Mouse (Mus musculus) brain, embryonic 14.5 days (tissue): ENCODE results near the gene Trim14.

Experiments
- CTCF ChIP-seq: fragments of 200-500 bp; IDR thresholded peaks from 2 replicates; pipeline ENCODE4 v1.5.1; 2012; ENCODE audit warnings: inconsistent platforms, mild to moderate bottlenecking, moderate library complexity, borderline replicate concordance; ENCODE audit not compliant: insufficient read depth, insufficient read length; ENCODE audit errors: extremely low read depth
- POLR2A ChIP-seq: fragments of 200-500 bp; IDR thresholded peaks from 2 replicates; pipeline ENCODE4 v1.6.1; 2012; ENCODE audit warnings: mild to moderate bottlenecking, inconsistent platforms, borderline replicate concordance; ENCODE audit not compliant: poor library complexity, insufficient read depth, insufficient read length, severe bottlenecking; ENCODE audit errors: extremely low read depth

- TF ChIP-seq POLR2A: no peak
- TF ChIP-seq CTCF: no peak
Observed at GRCm38 (mm10) chr4:46520491-46520890, 15.4 kb downstream of the Trim14 start.
